Mouse (Mus musculus) spleen, postnatal 36 days (tissue): Measurements from ENCODE around the gene Ralgapa2.

ENCODE experiments used
- DNase-seq, 2 experiments: peaks; one replicate each; pipeline ENCODE4 v3.0.0; 2022; ENCODE audit warnings: low spot score in 2 of 2, mixed read lengths in 1 of 2

The Ralgapa2 gene

DNA sequence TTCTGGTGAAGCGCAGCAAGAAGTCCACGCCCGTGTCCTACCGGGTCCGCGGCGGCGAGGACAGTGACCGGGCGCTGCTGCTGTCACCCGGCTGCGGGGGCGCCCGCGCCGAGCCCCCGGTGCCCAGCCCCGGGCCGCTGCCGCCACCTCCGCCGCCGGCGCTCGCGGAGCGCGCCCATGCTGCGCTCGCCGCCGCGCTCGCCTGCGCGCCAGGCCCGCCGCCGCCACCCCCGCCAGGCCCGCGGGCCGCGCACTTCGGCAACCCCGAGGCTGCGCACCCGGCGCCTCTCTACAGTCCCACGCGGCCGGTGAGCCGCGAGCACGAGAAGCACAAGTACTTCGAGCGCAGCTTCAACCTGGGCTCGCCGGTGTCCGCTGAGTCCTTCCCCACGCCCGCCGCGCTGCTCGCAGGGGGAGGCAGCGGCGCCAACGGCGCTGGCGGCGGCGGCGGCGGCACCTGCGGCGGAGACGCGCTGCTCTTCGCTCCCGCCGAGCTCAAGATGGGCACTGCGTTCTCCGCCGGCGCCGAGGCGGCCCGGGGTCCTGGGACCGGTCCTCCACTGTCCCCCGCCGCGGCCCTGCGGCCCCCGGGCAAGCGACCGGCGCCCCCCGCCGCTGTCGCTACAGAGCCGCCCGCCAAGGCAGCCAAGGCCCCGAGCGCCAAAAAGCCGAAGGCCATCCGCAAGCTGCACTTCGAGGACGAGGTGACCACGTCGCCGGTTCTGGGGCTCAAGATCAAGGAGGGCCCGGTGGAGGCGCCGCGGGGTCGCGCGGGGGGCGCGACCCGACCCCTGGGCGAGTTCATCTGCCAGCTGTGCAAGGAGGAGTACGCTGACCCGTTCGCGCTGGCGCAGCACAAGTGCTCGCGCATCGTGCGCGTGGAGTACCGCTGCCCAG, 289.6 kb downstream of the Ralgapa2 start:
- no peak for DNase-seq

DNA sequence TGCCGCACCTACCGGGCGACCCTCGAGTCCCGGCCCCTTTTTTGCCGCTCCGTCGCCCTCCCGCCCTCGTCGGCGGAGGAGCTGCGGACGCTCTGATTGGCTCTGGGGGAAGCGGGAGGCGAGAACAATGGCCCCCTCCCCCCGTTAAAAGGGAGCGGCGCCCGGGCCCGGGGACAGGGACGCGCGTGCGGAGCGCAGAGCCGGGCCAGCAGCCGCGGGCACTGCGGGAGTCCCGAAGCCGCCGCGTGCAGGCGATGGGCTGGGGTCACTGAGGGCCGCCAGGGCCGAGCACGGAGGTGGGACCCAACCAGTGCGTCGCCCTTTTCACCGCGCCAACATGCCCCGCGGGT, 290.2 kb downstream of the Ralgapa2 start:
- no peak for DNase-seq

DNA sequence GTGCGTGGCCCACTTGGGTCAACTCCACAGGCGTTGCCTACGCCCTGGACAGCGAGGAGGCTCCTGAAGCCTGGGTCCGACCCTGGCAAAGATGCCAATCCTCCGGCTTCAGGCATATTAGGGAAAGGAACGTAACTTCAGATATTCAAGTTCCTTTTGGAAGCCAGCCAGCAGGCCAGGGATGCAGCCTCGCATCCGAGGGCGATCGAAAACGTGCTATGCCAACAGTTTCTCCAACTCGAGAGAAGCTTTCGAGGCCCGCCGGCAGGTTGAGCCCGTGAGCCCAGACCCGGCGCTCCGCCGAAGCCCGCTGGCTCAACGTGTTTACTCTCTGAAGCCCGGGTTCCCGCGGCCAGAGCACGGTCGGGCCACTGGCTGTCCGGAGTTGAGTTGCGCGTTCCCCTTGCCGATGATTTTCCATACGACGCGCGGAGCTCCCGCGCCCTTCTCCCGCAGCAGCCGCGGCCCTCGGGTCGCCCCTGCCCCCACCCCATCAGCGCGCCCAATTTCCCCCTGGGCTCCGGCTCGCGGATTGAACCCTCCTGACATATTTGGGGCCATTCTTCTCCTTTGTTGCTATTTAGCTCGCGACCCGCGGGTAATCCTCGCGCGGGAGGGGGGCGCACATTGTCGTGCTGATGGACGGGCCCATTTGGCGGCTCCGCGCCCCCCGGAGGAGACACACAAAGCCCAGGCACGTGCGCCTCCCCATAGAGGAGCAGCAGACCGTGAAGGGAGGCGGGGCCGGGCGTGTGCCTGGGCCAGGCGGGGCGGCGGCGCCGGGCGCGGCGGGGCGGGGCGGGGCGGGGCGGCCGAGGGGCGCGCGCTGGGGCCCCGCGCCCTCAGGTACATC, 290.8 kb downstream of the Ralgapa2 start, which contains the start of gene Insm1:
TSS of gene Insm1 (plus strand) at position 846 of the 853 bp plus-strand sequence.
- peak in 1 of 2 experiments; percentile 20 for DNase-seq

DNA sequence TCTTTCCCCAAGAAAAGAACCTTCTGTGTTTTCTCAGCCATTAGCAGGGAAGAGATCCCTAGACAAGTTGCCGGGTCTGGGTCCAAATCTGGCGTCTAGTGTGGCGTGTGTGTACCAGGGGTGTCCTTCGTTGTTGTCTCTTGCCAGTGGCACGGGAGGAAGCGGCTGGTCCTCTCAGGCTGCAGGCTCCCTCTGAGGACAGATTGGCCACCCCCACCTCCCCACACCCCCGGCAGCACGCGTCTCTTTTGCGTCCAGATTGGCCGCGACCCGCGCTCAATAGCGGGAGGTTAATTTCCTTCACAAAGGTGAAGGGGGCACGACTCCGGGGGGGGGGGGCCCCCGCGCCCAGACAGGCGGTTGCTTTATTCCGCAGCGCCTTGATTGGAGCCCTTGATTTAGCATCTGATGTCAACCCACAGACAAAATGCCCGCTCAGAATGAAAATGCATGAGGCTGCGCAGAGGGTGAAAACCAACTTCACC, 291.5 kb downstream of the Ralgapa2 start:
- DNase-seq = no peak

DNA sequence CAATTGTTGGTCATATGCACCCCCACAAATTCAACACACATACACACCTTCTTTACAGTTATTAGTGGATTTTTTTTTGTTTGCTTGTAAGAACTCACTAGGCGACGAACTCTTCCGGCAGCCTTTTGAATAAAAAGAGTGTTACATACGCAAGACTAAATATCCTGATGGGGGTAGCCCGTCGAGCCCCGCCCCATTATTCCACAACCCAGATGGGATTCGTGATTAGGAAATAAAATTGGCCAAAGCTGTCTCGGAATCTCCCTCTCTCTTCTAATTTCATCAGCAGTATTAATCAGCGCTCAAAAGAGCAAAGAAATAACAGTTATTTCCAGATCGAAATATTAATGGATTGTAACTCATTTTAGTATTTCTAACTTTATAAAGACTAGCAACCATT, 292.4 kb downstream of the Ralgapa2 start:
- no peak for DNase-seq

DNA sequence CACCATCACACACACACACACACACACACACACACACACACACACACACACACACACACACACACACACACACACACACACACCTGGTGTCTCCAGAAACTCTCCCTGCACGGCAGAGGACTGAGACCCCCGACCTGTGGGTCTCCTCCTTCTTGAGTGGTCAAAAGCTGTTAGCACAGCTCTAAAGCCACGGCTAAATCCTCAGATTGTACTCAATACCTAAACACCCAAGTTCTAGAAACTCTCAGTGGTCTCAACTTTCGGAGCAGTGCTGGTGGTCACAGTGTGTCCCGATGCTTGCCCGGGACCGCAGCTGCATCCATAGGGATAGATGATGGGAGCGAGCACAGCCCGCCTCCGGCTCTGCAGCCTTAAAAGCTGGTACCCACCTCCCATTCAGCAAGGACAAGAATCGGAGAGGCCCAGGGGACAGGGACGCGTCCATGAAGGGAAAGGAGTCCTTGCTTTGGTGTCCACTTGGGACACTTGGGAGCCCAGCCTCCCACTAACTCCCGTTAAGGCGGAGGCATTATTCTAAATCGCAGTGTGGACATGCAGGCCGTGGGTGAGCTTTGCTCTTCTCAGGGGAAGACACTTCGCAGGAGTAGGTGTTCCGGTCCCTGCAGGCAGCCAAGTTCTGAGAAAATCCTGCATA, 293.1 kb downstream of the Ralgapa2 start:
- DNase-seq = no peak

DNA sequence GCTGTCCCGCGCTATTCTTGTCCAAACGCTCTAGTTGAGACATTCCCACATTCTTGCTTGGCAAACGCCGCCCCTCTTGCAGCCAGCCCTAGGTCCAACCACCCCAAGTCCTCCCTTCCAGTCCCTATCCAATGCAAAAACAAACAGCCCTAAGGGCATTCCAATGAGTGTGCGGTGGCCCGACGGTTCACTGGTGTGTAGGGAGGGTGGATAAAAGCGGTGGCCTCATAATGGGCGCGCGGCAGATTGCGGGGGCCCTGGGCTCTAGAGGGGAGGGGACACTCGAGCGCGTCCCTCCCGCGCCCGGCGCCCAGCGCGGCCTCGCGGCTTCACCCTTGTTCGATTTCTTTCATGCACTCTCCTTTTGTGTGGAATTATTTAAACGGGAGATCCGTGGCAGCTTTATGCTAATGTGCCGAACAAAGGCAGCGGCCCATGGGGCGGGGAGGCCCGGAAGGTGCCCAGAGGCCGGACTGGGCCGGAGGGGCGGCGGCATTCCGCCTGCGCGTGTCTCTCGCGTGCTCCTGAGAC, 293.9 kb downstream of the Ralgapa2 start:
- DNase-seq = no peak

DNA sequence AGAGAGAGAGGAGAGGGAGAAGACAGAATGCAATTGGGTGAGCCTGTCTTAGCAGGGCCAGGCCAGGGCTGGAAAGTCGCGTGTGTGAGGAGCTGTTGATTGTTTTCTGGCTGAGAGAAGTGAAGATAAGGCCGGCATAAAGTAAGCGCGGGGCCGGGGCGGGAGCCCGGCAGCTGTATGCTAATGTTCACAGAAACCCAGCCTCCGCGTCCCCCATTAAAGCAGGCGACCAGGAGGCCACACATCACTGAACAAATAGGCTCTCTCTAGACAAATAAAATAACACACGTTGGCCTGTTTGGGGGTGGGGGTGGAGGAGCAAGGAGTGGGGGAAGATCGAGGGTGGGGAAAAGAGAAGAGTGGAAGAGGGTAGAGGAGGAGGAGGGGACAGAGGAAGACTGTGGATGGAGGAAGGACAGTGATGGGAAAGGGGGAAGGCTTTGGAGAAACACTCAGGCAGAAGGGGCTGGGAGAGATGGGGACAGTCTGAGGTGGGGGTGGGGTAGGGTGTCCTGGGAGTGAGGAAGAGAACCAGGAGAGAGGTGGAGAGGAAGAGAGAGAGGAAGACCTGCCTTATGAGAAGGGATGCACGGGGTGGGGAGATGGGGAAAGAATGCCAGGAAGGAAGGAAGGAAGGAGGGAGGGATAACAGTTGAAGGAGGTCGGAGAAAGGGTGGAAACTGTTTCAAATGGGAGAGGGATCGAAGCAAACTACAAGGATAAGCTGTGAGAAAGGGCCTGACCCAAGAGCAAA, 294.7 kb downstream of the Ralgapa2 start:
- no peak for DNase-seq

DNA sequence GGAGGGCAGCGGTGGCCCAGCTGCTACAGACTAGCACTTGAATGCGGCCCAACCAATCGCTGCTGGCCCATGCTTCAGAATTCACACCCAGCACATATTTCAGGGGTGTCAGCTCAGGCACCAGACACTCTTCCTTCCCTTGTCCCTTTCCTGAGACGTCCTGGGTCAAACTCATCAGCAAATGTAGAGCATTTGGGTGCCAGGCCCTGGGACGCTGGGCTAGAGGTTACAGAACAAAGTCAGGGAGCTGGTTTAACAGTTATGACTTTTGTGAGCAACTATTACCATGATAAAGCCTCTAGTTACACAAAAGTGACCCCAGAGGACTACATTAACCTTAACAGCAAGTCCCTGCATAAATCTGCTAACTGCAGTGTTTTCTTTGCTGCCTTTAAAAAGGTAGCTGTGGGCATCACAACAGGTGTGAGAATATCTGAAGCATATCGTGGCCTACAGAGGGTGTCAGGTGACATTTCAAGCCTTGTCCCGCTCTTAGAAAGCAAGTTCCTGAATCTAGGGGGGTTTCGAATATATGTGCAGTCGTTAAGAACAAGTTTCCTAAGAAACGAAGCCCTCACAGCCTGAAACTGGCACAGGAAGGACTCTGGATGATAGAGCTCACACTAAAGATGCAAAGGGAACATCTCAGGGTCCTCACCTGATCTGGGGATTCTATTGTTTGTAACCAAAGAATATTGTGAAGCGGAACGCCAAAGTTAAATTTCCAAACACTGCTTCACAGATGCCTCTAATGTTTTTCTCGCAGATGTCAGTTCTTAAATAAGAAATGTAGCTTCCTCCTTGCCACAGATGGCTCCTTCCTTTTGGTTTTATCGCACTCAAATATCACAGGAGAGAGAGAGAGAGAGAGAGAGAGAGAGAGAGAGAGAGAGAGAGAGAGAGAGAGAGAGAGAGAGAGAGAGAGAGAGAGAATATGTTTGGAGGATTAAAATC, 295.8 kb downstream of the Ralgapa2 start:
- no peak for DNase-seq

DNA sequence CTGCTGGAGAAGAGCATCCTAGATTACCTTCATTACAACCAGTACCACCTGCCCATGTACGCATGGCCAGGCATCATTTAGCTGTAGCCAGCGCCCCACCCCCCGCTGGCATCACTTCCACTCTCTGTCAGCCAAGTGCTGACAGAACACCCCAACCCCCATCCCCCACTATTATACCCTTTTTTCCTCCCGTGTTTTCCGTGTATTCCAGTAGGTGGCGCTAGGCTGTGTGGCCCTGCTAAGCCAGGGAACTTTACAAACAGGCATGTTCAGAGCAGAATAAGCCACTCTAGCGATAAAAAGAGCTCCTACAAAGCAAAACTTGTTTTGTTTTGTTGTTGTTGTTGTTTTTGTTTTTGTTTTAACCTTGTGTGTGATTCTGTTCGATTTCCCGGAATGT, 297.4 kb downstream of the Ralgapa2 start:
- DNase-seq = peak in 1 of 2 experiments; percentile 14

DNA sequence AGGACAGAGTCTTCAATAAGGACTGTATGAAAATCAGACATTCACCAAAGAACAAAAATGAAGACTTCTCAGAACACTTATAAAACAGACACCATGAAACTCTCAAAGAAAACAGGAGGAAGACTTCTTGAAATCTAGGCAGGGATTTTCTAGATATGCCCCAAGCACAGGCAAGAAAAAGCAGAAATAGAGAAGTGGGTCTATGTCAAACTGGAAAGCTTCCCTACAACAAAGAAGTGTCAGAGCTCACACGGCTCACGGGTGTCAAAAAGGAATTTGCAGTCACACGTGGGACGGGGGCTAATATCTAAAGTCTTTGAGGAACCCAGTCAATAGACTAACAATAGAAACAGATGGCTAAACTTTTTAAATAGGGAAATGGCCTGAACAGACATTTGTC, 301.2 kb downstream of the Ralgapa2 start:
- DNase-seq = no peak

DNA sequence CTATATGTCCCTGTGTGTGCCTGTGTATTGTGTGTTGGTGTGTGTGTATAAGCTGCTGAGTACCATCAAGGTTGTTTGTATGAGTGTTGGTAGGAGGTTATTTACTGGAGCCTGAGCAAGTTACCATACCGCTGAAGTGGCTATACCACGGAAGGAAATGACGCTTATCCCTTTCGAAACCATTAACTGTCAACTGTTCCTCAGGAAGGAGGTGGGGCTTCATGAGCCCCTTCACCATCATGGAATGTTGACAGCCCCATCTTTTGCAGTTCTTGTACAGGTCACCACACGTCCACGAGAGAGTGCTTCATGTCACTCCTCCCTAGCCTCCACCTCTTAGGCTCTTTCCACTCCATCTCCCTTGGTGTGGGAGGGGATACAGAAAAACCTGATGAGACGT, 314.2 kb downstream of the Ralgapa2 start:
- DNase-seq = no peak

DNA sequence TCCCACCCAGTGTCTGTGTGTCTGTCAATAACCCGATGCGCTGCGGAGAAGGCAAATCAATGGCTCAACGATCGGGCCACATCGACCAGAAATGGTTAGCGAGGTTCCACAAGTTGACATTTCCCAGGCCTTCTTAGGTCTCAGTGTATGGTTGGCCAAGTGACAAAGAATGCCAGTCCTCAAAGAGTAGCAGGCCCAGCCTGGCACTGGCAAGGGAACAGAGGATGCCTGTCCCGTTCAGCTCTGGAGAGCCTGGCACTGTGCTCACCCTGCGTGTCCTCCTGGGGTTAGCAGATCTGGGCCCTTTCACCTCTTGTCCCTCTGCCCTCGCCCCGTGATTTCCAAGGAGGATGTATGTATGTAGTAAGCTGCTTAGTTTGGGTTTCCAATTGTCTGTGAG, 316.0 kb downstream of the Ralgapa2 start:
- no peak for DNase-seq
